Mouse (Mus musculus) lung, postnatal 14 days (tissue): Measurements from ENCODE around the gene Sox5.

Experiments used
- DNase-seq: peaks from one replicate; pipeline ENCODE4 v3.0.0; 2021

The Sox5 gene

GRCm38 (mm10) chr6:144387539-144388255, 394.1 kb downstream of the Sox5 start:
- no peak for DNase-seq

DNA sequence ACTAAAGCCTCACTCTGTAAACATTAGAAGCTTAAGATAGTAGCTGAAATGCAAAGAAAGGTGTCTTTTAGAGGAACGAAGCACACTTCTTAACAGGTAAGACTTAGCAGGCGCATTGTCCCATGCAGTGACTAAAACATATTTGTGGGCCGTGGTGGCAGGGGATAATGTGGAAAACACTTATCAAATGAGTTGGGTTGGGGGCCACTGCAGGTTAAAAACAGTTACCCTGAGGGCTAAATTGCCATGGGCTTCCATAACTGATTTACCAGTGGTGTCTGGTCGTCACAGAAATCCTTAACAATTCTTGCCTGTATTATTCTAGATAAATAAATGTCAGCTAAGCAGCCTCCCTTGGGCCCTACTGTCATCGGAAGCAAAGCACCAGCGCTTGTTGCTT, 401.1 kb downstream of the Sox5 start:
- DNase-seq, result no peak

DNA sequence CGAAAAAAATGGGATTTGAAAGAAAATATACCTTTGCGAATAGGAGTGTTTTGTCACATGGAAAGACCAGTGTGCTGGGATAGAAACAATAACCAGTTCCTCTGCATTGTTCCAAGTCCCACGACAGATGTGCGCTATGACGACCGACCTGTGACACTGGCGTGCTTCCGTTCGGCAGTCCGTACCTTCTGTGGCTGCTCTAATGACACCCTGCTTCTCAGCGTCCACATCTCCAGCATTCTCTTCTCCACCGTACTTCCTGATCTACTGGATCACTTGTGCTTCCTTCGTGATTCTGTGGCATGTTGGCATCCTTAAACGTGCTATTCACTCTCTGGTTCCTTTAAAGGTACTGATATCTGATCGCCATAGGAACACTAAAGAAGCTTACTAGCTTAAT, 401.6 kb downstream of the Sox5 start:
- no peak for DNase-seq

DNA sequence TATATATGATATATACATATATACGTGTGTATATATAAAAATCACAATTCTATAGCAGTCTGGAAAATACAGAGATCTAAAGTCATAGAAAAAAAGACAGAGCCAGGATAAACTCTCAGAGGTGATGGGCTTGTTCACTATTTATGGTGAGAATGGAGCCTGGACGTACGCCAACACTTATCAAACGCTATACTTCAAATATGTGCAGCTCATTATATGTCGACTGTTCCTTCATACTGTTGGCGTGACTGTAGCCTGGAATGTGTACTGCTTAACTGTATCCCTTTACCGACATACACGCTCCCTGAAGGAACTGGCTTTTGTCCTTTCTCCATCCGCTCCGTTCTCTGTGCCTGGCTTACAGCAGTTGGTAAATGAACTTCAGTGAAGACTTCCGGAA, 407.0 kb downstream of the Sox5 start:
- DNase-seq, result no peak

DNA sequence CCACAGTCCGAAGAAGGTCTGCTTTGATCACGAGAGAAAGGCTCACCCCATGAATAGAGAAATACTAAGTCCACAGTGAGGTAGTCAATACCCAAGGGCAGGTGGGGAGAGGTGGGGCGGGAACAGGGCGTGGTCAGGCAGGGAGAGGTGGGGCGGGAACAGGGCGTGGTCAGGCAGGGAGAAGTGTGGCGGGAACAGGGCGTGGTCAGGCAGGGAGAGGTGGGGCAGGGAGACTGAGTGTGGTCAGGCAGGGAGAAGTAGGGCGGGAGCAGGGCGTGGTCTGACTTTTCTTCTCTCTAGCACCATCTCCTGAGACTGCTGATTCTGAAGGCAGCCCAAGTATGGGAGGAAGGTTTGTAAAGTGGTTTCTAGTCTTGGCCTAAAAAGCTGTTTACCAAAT, 411.1 kb downstream of the Sox5 start:
- DNase-seq, result peak; percentile 9

DNA sequence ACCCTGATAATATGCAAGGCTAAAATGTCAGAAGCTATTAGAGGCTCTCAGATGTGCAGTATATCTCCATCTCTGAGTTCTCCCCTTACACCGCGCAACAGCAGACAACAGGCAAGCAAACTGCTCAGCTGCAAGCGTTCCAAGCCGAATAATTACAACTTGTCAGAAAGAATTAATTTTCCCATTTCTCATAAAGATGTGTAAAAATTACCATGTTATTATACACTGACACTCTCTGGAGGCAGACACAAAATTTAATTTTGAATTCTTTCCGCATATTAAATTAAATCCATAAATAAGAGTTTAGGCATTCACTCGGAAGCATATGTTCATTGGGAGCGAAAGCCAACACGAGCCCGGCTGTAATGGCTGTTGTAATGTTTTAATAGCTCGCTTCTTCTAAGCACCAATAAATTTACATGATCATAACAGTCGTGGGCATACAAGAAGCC, 414.1 kb downstream of the Sox5 start:
- no peak for DNase-seq

GRCm38 (mm10) chr6:144361267-144362038, 420.3 kb downstream of the Sox5 start:
- no peak for DNase-seq

- no peak for DNase-seq
Measured at GRCm38 (mm10) chr6:144357081-144357480, 424.7 kb downstream of the Sox5 start.

DNA sequence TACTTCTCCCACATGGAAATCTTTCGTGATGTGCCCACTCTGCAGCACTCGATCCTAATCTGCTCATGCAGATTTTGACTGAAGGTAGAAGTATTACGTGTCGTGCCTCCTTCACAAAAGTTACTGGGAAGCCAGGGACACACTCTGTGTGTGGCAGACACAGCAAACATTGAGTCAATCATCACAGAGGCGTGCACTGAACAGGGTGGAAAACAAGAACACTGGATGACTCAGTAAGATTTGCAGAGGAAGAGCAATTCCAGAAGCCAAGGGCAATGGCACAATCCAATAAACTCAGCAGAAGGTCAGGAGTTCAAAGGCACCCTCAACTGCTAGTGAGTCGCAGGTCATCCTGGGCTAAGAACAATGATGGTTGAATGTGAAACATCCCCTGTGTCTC, 430.7 kb downstream of the Sox5 start:
- DNase-seq, result no peak

- peak; percentile 20 for DNase-seq
Measured at GRCm38 (mm10) chr6:144343338-144343737, 438.4 kb downstream of the Sox5 start.

- DNase-seq, result no peak
Measured at GRCm38 (mm10) chr6:144339554-144339953, 442.2 kb downstream of the Sox5 start.

DNA sequence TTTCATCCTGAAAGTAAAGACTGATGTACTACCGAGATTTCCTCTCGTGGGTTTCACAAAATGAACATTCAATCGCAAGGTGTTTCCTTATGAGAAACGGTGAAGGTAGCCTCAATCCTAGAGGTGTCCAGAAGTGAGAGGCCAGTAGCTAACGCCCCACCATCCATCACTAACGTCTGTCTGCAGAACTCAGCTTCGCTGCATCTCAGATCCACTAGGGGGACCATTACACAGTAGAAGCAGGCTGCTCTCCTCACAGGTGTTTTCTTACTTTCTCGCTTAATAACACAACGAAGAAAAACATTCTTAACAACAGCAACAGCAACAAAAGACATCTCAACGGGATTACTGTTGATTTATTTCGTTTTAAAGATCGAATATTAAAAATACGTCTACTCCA, 442.8 kb downstream of the Sox5 start:
- DNase-seq, result peak; percentile 11

DNA sequence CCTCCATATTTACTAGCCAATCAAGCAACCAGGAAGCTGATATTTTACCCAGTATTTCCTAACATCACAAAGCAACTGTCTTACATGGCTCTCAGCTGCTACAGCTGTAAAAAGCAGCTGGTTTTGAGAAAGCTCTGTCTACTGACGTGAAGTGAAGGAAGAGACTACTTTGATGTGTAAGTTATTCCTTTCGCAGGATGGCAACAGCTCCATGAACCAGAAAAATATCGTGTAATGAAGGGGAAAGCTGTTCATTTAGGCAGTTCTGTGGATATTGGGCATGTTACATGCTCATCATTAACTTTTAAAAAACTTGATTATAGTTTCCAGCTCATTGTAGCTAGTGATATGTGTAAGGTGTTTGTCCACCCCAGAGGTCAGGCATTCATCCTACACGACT, 443.6 kb downstream of the Sox5 start:
- no peak for DNase-seq

GRCm38 (mm10) chr6:144337436-144337969, 444.3 kb downstream of the Sox5 start:
- peak; percentile 27 for DNase-seq

DNA sequence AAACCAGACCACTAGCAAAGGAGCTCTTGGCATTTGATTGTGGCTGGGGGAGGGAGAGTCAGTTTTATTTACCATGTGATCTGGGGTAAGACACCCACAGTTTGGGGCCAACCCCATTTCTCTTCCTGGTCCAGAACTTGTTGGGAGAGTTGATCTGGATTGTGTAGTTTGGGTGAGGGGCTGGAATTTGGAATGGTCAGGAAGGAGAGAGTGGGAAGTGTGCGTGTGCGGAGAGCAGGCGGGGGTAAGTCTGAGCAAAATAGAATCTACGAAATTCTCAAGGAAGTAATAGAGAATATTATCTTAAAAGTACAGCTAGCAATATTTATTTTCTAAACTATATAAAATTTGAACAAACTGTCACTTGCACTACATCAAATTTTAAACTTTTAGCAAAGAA, 445.0 kb downstream of the Sox5 start:
- no peak for DNase-seq

DNA sequence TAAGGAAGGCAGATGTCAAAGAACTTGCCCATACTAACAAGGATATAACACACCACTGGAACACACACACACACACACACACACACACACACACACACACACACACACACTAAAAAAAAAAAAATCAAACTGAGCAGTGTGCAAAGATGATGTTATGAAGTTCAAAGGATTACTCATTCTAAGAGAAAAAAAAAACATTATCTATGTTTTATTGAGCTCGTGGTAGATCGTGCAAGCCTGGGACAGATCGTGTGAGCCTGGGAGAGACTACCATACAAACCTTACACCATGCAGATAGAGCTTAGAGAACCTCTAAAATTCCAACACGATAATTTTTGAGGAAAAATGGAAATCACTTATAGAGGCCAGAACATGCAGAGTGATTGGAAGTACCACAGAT, 448.6 kb downstream of the Sox5 start:
- no peak for DNase-seq

- no peak for DNase-seq
Measured at GRCm38 (mm10) chr6:144332027-144332426, 449.8 kb downstream of the Sox5 start.

DNA sequence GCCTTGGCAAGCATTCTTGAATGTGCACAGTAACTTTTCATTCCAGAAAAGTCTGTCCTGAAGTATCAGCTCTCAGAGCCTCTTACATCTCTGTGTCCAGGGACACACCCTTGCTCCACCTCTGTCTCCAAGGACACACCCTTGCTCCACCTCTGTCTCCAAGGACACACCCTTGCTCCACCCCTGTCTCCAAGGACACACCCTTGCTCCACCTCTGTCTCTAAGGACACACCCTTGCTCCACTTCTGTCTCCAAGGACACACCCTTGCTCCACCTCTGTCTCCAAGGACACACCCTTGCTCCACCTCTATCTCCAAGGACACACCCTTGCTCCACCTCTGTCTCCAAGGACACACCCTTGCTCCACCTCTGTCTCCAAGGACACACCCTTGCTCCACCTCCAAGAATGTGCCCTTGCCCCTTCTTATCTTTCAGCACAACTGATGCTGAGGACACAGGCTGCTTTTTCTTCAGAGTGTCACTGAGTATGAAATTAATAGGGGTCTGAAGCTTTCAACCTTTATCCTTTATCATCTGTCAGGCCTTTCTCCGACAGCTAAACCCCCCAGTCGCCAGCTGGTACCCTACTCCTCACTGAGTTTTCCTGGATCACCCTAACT, 452.4 kb downstream of the Sox5 start:
- DNase-seq, result no peak

- peak; percentile 10 for DNase-seq
Measured at GRCm38 (mm10) chr6:144328779-144329178, 453.0 kb downstream of the Sox5 start.

DNA sequence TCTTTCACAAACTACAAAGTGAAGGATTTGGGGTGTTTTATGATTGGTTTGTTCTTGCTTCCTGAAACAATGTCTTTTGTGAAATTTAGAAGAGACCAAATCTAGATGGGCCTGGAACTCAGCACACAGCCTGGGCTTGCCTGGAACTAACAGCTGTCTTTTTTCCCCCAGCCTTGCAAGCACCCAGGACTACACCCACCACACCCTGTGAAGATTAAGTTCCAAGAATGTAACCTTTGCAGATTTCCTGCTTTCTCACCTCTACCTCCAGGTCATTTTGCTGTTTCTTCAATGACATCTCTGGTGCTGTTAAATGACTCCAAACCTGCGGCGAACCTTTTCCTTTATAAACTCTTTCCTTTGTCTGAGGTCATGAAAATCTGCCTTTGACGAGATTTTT, 455.0 kb downstream of the Sox5 start:
- DNase-seq, result no peak

DNA sequence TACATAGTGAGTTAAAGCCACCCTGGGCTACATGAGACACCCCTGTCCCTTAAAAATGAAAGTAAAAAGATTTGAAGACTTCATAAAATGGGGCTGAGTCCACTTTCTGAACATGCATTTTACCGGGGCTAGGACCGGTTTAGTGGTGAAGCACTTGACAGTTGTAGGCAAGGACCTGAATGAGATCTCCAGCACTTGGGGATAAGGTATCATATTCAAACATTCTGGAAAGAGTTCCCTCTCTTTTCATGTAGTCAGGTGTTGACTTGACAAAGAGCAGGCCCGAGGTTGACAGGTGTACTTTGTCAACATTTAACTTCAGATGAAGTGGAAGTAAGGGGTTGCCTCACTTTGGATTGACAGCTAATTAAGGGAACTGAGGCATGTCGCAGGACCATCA, 458.4 kb downstream of the Sox5 start:
- no peak for DNase-seq

DNA sequence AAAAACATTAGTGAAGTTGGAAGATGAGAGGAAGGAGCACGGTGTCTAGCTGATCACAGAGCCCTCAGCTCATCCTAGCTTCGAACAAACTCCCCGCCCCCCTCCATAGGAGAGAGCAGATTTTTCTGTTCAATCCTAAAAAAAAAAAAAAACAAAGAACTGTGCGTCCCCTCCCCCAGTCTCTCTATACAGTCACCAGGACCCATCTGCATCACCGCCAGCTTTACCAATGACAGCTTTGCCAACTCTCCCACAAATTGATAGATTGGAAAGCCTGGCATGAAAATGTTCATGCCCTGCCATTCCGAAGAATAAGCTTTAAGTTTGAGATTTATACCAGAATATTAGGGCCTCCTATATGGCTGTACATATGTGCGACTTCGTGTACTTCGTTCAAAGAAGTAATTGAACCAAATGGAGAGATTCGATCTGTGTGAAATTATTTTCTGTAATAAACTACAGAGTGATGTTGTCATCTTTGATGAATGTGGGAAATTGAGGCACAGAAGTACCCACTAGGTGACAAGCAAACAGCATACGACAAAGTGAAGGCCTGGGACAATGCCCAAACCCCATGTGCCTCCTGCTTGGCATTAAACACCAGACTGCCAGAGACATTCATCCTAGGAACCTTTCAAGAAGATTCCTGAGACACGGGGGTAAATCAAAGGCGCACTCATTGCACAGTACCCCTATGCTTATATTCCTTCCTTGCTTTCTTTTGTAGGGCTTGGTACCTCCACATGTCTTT, 459.3 kb downstream of the Sox5 start:
- DNase-seq, result no peak

DNA sequence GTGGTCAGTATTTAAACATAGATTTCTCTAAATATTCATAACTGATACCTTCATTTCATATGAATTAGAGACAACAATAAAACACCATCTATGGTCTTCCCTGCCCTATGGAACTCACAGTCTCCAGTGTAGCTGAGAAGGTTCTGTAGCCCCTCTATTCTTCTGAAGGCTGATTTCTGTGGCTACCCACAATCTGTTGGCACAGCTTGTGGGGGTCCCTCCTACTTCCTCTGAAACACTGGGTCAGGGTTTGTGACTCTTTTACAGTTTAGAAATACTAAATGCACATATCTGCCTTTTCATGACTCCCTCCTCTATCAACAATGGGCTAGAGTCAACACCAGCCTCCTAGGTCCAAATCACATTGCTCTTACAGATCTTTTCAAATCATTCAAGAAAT, 461.4 kb downstream of the Sox5 start:
- no peak for DNase-seq
